Mouse (Mus musculus) erythroblast, embryonic 14.5 days (primary cell): ENCODE data around the gene Mpnd.

Source experiments
- GATA1 ChIP-seq: IDR thresholded peaks from 2 replicates; pipeline ENCODE4 v1.6.1; 2012; ENCODE audit warnings: low read length, inconsistent platforms, mixed read lengths
- TAL1 ChIP-seq: IDR thresholded peaks from 3 replicates; pipeline ENCODE4 v1.6.1; 2012; ENCODE audit warnings: low read length, inconsistent platforms, mixed read lengths

GRCm38 (mm10) chr17:56007444-56008355 is 2.2 kb downstream of the Mpnd start:
- TF ChIP-seq TAL1 (no peak), GATA1 (no peak)
